Mouse (Mus musculus) cerebellum, adult 2 months (tissue): Measurements from ENCODE around the gene Tmem163.

Experiments used
- CTCF ChIP-seq: fragments of 200-500 bp; IDR thresholded peaks from 2 replicates; pipeline ENCODE4 v1.5.1; 2011; ENCODE audit warnings: low read depth, mild to moderate bottlenecking, control low read depth, low read length, moderate library complexity, borderline replicate concordance; ENCODE audit not compliant: insufficient read depth
- POLR2A ChIP-seq: fragments of 200-500 bp; IDR thresholded peaks from 2 replicates; pipeline ENCODE4 v1.6.1; 2011; ENCODE audit warnings: low read length, control low read depth, borderline replicate concordance; ENCODE audit not compliant: insufficient read depth

GRCm38 (mm10) chr1:127595735-127596134 lies 83.6 kb downstream of the Tmem163 start:
- TF ChIP-seq CTCF (no peak), POLR2A (no peak)
